Mouse (Mus musculus) stomach, embryonic 15.5 days (tissue): ENCODE data around the gene Eci2. TPM values are rescaled to one million over a fixed set of nuclear protein-coding genes. Genes with fewer than 3 reads are reported as not detected.

Source experiments
- ATAC-seq: fragments of 200-750 bp; cut with Nextera tagmentation; 2 replicates; pipeline ENCODE4 v1.8.0; 2017; ENCODE audit warnings: low read depth, moderate number of reproducible peaks, moderate TSS enrichment; ENCODE audit not compliant: insufficient read depth, low FRiP score
- H3K27ac ChIP-seq: fragments of 300-500 bp; sonication (generic); 2 replicates; pipeline ENCODE4 v1.5.1; 2015; ENCODE audit warnings: mild to moderate bottlenecking, inconsistent platforms
- H3K27me3 ChIP-seq: fragments of 300-500 bp; sonication (generic); replicated peaks from 2 replicates; pipeline ENCODE4 v1.6.1; 2015; ENCODE audit warnings: inconsistent platforms
- H3K36me3 ChIP-seq: fragments of 300-500 bp; sonication (generic); 2 replicates; pipeline ENCODE4 v1.6.1; 2015; ENCODE audit warnings: inconsistent platforms
- H3K4me1 ChIP-seq: fragments of 300-500 bp; sonication (generic); 2 replicates; pipeline ENCODE4 v1.6.1; 2015; ENCODE audit warnings: inconsistent platforms
- H3K4me2 ChIP-seq: fragments of 300-500 bp; sonication (generic); 2 replicates; pipeline ENCODE4 v1.6.1; 2015; ENCODE audit warnings: mild to moderate bottlenecking, inconsistent platforms
- H3K4me3 ChIP-seq: fragments of 300-500 bp; sonication (generic); replicated peaks from 2 replicates; pipeline ENCODE4 v1.5.1; 2015; ENCODE audit warnings: inconsistent platforms
- H3K9ac ChIP-seq: fragments of 300-500 bp; sonication (generic); 2 replicates; pipeline ENCODE4 v1.6.1; 2015; ENCODE audit warnings: inconsistent platforms
- H3K9me3 ChIP-seq: fragments of 300-500 bp; sonication (generic); 2 replicates; pipeline ENCODE4 v1.6.1; 2016; ENCODE audit warnings: inconsistent platforms
- WGBS: fragments of 180-500 bp; shearing (Covaris S2); methylation state at CpG from one replicate; pipeline ENCODE4 v1.1.7; 2015; 5-methylcytosine and 5-hydroxymethylcytosine counted together
- polyA plus RNA-seq: library from polyadenylated mRNA; unstranded; fragments of >200 nt; fragmentation: Nextera tagmentation; extraction: Ambion mirVana; gene quantifications from 2 replicates; pipeline ENCODE4 v1.2.1, GENCODE M21; 2015

The Eci2 gene
- 123 and 139 TPM in 2 replicates for polyA plus RNA-seq

GRCm38 (mm10) chr13:35026879-35027278 is at the start of gene Eci2:
Eci2 (minus strand) TSS chr13:35027096.
- Histone ChIP-seq H3K9me3 (no peaks in the 10 kb centered on the region), H3K27me3 (no peaks in the 10 kb centered on the region), H3K36me3 (no peaks in the 10 kb centered on the region), H3K4me3 (0 out of 2 replicates have a peak within 1 kb of the TSS, but pooled peaks have one; percentile 15), H3K4me2 (peak within 1 kb of the TSS; percentile 35), H3K4me1 (no peaks in the 10 kb centered on the region), H3K9ac (no peak within 1 kb of the TSS), H3K27ac (no peak within 1 kb of the TSS)
- ATAC-seq, result no peak
- WGBS, result 6% methylated on average over 6 of the region's 6 CpGs

GRCm38 (mm10) chr13:35074862-35075261 is 48.0 kb upstream of the Eci2 start:
- WGBS, result 44% methylated on average over 1 of the region's 1 CpGs
- no peaks in the 10 kb centered on the region for H3K4me1 ChIP-seq

GRCm38 (mm10) chr13:35070485-35071472 is 43.9 kb upstream of the Eci2 start:
- Histone ChIP-seq H3K9ac (no peak overlapping the region), H3K4me3 (no peak overlapping the region), H3K9me3 (no peaks in the 10 kb centered on the region), H3K36me3 (no peaks in the 10 kb centered on the region), H3K27ac (no peak overlapping the region), H3K27me3 (no peaks in the 10 kb centered on the region), H3K4me2 (no peak overlapping the region), H3K4me1 (no peaks in the 10 kb centered on the region)
- ATAC-seq, result no peak
- WGBS, result 79% methylated on average over 9 of the region's 9 CpGs

More at GRCm38 (mm10) chr13:35074862-35075261, 48.0 kb upstream of the Eci2 start:
- Histone ChIP-seq H3K9me3 (no peaks in the 10 kb centered on the region), H3K9ac (no peak overlapping the region), H3K4me3 (no peak overlapping the region), H3K27ac (no peak overlapping the region), H3K27me3 (no peaks in the 10 kb centered on the region), H3K36me3 (no peaks in the 10 kb centered on the region), H3K4me2 (no peak overlapping the region)
- ATAC-seq, result no peak

- 75% methylated on average over 2 of the region's 2 CpGs for WGBS
- Histone ChIP-seq H3K4me1 (no peaks in the 10 kb centered on the region), H3K36me3 (no peaks in the 10 kb centered on the region), H3K27me3 (no peaks in the 10 kb centered on the region), H3K4me2 (no peak overlapping the region), H3K9ac (no peak overlapping the region), H3K27ac (no peak overlapping the region), H3K4me3 (no peak overlapping the region), H3K9me3 (no peaks in the 10 kb centered on the region)
- no peak for ATAC-seq
These were observed 40.2 kb upstream of the Eci2 start for GRCm38 (mm10) chr13:35067084-35067483.

GRCm38 (mm10) chr13:35066033-35066432 is 39.1 kb upstream of the Eci2 start:
- no peaks in the 10 kb centered on the region for H3K9me3 ChIP-seq
- no peaks in the 10 kb centered on the region for H3K4me1 ChIP-seq
- no peak overlapping the region for H3K27ac ChIP-seq
- no peak for ATAC-seq
- H3K4me3 ChIP-seq, result no peak overlapping the region
- no peaks in the 10 kb centered on the region for H3K36me3 ChIP-seq
- H3K4me2 ChIP-seq, result no peak overlapping the region
- no peaks in the 10 kb centered on the region for H3K27me3 ChIP-seq
- 62% methylated on average over 2 of the region's 2 CpGs for WGBS
- no peak overlapping the region for H3K9ac ChIP-seq

GRCm38 (mm10) chr13:35064381-35064780 is 37.5 kb upstream of the Eci2 start:
- H3K4me2 ChIP-seq, result no peak overlapping the region
- H3K27me3 ChIP-seq, result no peaks in the 10 kb centered on the region
- H3K4me3 ChIP-seq, result no peak overlapping the region
- no peaks in the 10 kb centered on the region for H3K9me3 ChIP-seq
- no peak overlapping the region for H3K27ac ChIP-seq
- WGBS, result 76% methylated on average over 4 of the region's 4 CpGs
- H3K36me3 ChIP-seq, result no peaks in the 10 kb centered on the region
- H3K9ac ChIP-seq, result no peak overlapping the region
- H3K4me1 ChIP-seq, result no peaks in the 10 kb centered on the region
- ATAC-seq, result no peak

- Histone ChIP-seq H3K9me3 (no peaks in the 10 kb centered on the region), H3K36me3 (no peaks in the 10 kb centered on the region), H3K4me2 (no peak overlapping the region), H3K4me1 (no peaks in the 10 kb centered on the region), H3K9ac (no peak overlapping the region), H3K4me3 (no peak overlapping the region), H3K27ac (no peak overlapping the region), H3K27me3 (no peaks in the 10 kb centered on the region)
- 31% methylated on average over 5 of the region's 5 CpGs for WGBS
- no peak for ATAC-seq
These were observed 31.2 kb upstream of the Eci2 start for GRCm38 (mm10) chr13:35058145-35058544.

GRCm38 (mm10) chr13:35036486-35036885 is 9.6 kb upstream of the Eci2 start:
- 50% methylated on average over 5 of the region's 5 CpGs for WGBS
- ATAC-seq, result no peak
- H3K4me3 ChIP-seq, result no peak overlapping the region

GRCm38 (mm10) chr13:35035731-35036130 is 8.8 kb upstream of the Eci2 start:
- Histone ChIP-seq H3K9me3 (no peaks in the 10 kb centered on the region), H3K27ac (no peak overlapping the region), H3K4me3 (no peak overlapping the region), H3K36me3 (no peaks in the 10 kb centered on the region), H3K9ac (no peak overlapping the region), H3K27me3 (no peaks in the 10 kb centered on the region), H3K4me1 (no peaks in the 10 kb centered on the region), H3K4me2 (no peak overlapping the region)
- 67% methylated on average over 4 of the region's 4 CpGs for WGBS
- no peak for ATAC-seq

More at GRCm38 (mm10) chr13:35036486-35036885, 9.6 kb upstream of the Eci2 start:
- Histone ChIP-seq H3K27ac (no peak overlapping the region), H3K9ac (no peak overlapping the region), H3K9me3 (no peaks in the 10 kb centered on the region), H3K27me3 (no peaks in the 10 kb centered on the region), H3K4me2 (no peak overlapping the region), H3K4me1 (no peaks in the 10 kb centered on the region), H3K36me3 (no peaks in the 10 kb centered on the region)

GRCm38 (mm10) chr13:35033571-35033970 is 6.7 kb upstream of the Eci2 start:
- H3K9me3 ChIP-seq, result no peaks in the 10 kb centered on the region
- H3K27me3 ChIP-seq, result no peaks in the 10 kb centered on the region
- no peak overlapping the region for H3K4me3 ChIP-seq
- no peak for ATAC-seq
- H3K4me1 ChIP-seq, result no peaks in the 10 kb centered on the region
- no peak overlapping the region for H3K9ac ChIP-seq
- no peak overlapping the region for H3K4me2 ChIP-seq
- H3K36me3 ChIP-seq, result no peaks in the 10 kb centered on the region
- no peak overlapping the region for H3K27ac ChIP-seq
- 77% methylated on average over 4 of the region's 4 CpGs for WGBS

GRCm38 (mm10) chr13:35031684-35032082 is 4.8 kb upstream of the Eci2 start:
- Histone ChIP-seq H3K4me3 (no peak overlapping the region), H3K9me3 (no peaks in the 10 kb centered on the region), H3K36me3 (no peaks in the 10 kb centered on the region), H3K27ac (no peak overlapping the region), H3K9ac (no peak overlapping the region), H3K4me1 (no peaks in the 10 kb centered on the region), H3K4me2 (no peak overlapping the region), H3K27me3 (no peaks in the 10 kb centered on the region)
- ATAC-seq, result no peak
- 85% methylated on average over 4 of the region's 4 CpGs for WGBS

GRCm38 (mm10) chr13:35030979-35031683 is 4.2 kb upstream of the Eci2 start:
- no peak for ATAC-seq
- WGBS, result 81% methylated on average over 7 of the region's 7 CpGs

More at GRCm38 (mm10) chr13:35030979-35031683, 4.2 kb upstream of the Eci2 start:
- Histone ChIP-seq H3K27ac (no peak overlapping the region), H3K4me1 (no peaks in the 10 kb centered on the region), H3K9ac (no peak overlapping the region), H3K27me3 (no peaks in the 10 kb centered on the region), H3K9me3 (no peaks in the 10 kb centered on the region), H3K4me3 (no peak overlapping the region), H3K4me2 (no peak overlapping the region), H3K36me3 (no peaks in the 10 kb centered on the region)
